ENCODE assay signal across 8 mouse cellular contexts in the genomic region with DNA sequence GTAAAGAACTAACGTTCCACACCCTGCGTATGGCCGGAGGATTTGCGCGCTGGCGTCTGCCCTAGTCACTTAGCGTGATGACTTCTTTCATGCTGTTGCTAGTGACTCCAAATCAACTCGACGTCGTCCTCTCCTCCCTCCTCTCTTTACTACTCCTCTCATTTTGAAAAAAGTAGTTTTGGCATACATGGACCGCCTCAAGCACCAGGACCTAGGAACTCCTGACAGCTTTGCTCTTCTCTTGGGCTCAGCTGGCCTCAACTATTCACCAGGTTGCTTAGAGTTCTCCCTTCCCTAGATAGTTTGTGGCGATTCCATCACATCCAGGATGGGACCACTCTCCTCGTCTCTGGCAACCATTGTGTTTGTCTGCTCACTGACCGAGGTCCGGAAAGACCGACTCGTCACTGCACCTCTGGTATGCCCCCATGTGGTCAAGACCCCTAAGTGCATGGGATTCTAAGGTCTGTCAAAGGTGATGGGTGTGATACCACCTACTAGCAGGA. TPM values are rescaled to one million over a fixed set of nuclear protein-coding genes. Genes with fewer than 3 reads are reported as not detected.
DNase-seq lines count a peak whose midpoint lies in the region; ATAC-seq and TF ChIP-seq lines count a peak whose summit lies in the region.

No protein-coding gene starts in this region.

- H3K27me3 ChIP-seq in C2C12 (ENCODE audit: control insufficient read depth, insufficient read depth, insufficient read length), result no peaks in the 10 kb centered on the region
- no peaks in the 10 kb centered on the region for H3K27me3 ChIP-seq in heart, embryonic 11.5 days (ENCODE audit: control insufficient read depth, insufficient read depth, low read length)
- H3K27me3 ChIP-seq in kidney, embryonic 15.5 days, result no peaks in the 10 kb centered on the region
- H3K27me3 ChIP-seq in liver, adult 2 months (ENCODE audit: control insufficient read depth, insufficient read depth, low read length), result no peaks in the 10 kb centered on the region

- peak overlapping the region; percentile 67; the same call in 1 of the 2 replicates for H3K9ac ChIP-seq in heart, embryonic 11.5 days (ENCODE audit: low read depth, low read length)
- H3K9ac ChIP-seq in kidney, embryonic 15.5 days, result peak overlapping the region; percentile 50
- H3K9ac ChIP-seq in liver, adult 2 months (ENCODE audit: low read depth, low read length), result peak overlapping the region; percentile 51

- H3K79me3 ChIP-seq in C2C12 (ENCODE audit: low read depth), result no peaks in the 10 kb centered on the region

- no peak for TF ChIP-seq CTCF in C2C12 (IDR thresholded peaks at IDR 0.05; ENCODE audit: control insufficient read depth, insufficient read depth, insufficient read length)
- peak; percentile 51 for TF ChIP-seq CTCF in bone marrow macrophage, adult 2 months (IDR thresholded peaks at IDR 0.05; ENCODE audit: low read depth, low read length)
- peak; percentile 73; the same call in 1 of the 2 replicates for TF ChIP-seq CTCF in embryonic fibroblast, embryonic 13.5 days (IDR thresholded peaks at IDR 0.05; ENCODE audit: borderline replicate concordance, insufficient read depth, low read length)
- peak; percentile 85 for TF ChIP-seq CTCF in liver, adult 2 months (IDR thresholded peaks at IDR 0.05; ENCODE audit: low read depth, low read length)

- peak; percentile 70 for DNase-seq in liver, adult 2 months (ENCODE audit: extremely low read depth, low read depth, low spot score)
- DNase-seq in spleen, postnatal 36 days (ENCODE audit: low spot score in 2 of 2), result peak; percentile 91 to 94

- H3K27ac ChIP-seq in bone marrow macrophage, adult 2 months (ENCODE audit: insufficient read depth, low read depth, low read length), result peak overlapping the region; percentile 47
- peak overlapping the region; percentile 59 for H3K27ac ChIP-seq in embryonic fibroblast, embryonic 13.5 days (ENCODE audit: insufficient read depth, low read length)
- H3K27ac ChIP-seq in heart, embryonic 11.5 days (ENCODE audit: low read depth, low read length), result peak overlapping the region; percentile 77
- peak overlapping the region; percentile 97 for H3K27ac ChIP-seq in kidney, embryonic 15.5 days
- peak overlapping the region; percentile 69 for H3K27ac ChIP-seq in liver, adult 2 months (replicated peaks; ENCODE audit: insufficient read depth, low read depth, low read length)

- peak overlapping the region; percentile 24 for H3K4me3 ChIP-seq in C2C12 (ENCODE audit: insufficient read depth, poor library complexity, severe bottlenecking)
- H3K4me3 ChIP-seq in bone marrow macrophage, adult 2 months (ENCODE audit: insufficient read depth, low read length), result peak overlapping the region; percentile 65
- H3K4me3 ChIP-seq in embryonic fibroblast, embryonic 13.5 days (ENCODE audit: insufficient read depth, low read length), result peak overlapping the region; percentile 59
- peak overlapping the region; percentile 85 for H3K4me3 ChIP-seq in heart, embryonic 11.5 days (ENCODE audit: low read depth, low read length)
- peak overlapping the region; percentile 87 for H3K4me3 ChIP-seq in kidney, embryonic 15.5 days (replicated peaks)
- H3K4me3 ChIP-seq in liver, adult 2 months (ENCODE audit: insufficient read depth, low read depth, low read length), result peak overlapping the region; percentile 49

- ATAC-seq in heart, embryonic 11.5 days (replicated peaks; ENCODE audit: insufficient number of reproducible peaks, low FRiP score, low TSS enrichment), result peak; percentile 23; the same call in 1 of the 2 replicates
- ATAC-seq in kidney, embryonic 15.5 days (replicated peaks; ENCODE audit: low FRiP score), result peak; percentile 38
- peak; percentile 60 for ATAC-seq in monocyte, adult 5-6 weeks (replicated peaks; ENCODE audit: insufficient number of reproducible peaks, low FRiP score, low TSS enrichment, poor library complexity, severe bottlenecking)

- no peaks in the 10 kb centered on the region for H3K79me2 ChIP-seq in C2C12 (ENCODE audit: control insufficient read depth, insufficient read depth)
- no peaks in the 10 kb centered on the region for H3K79me2 ChIP-seq in liver, adult 2 months (ENCODE audit: control insufficient read depth, insufficient read depth, low read length)

- H3ac ChIP-seq in C2C12 (ENCODE audit: control insufficient read depth, insufficient read length, low read depth), result peak overlapping the region; percentile 3

- H3K4me1 ChIP-seq in bone marrow macrophage, adult 2 months (ENCODE audit: control insufficient read depth, insufficient read depth, low read length), result peaks cover 12% of the 10 kb centered on the region
- no peaks in the 10 kb centered on the region for H3K4me1 ChIP-seq in embryonic fibroblast, embryonic 13.5 days (ENCODE audit: control insufficient read depth, insufficient read depth, low read length)
- H3K4me1 ChIP-seq in heart, embryonic 11.5 days (ENCODE audit: control insufficient read depth, insufficient read depth, low read length), result peaks cover 3% of the 10 kb centered on the region; the same call in 1 of the 2 replicates
- peaks cover 29% of the 10 kb centered on the region for H3K4me1 ChIP-seq in kidney, embryonic 15.5 days
- H3K4me1 ChIP-seq in liver, adult 2 months (ENCODE audit: control insufficient read depth, insufficient read depth, low read length), result peaks cover 6% of the 10 kb centered on the region; the same call in 1 of the 2 replicates

- H3K4me2 ChIP-seq in heart, embryonic 11.5 days, result peak overlapping the region; percentile 82
- peak overlapping the region; percentile 86 for H3K4me2 ChIP-seq in kidney, embryonic 15.5 days

- WGBS in heart, embryonic 11.5 days (ENCODE audit: insufficient replicate concordance), result under 1% methylated on average over 17 of the region's 17 CpGs
- under 1% methylated on average over 17 of the region's 17 CpGs for WGBS in kidney, embryonic 15.5 days
- under 1% methylated on average over 17 of the region's 17 CpGs for WGBS in liver, adult 2 months

- H3K9me3 ChIP-seq in heart, embryonic 11.5 days (replicated peaks; ENCODE audit: control insufficient read depth, low read length), result no peaks in the 10 kb centered on the region
- H3K9me3 ChIP-seq in kidney, embryonic 15.5 days (replicated peaks), result no peaks in the 10 kb centered on the region

- H3K36me3 ChIP-seq in C2C12 (ENCODE audit: control insufficient read depth, insufficient read depth), result no peaks in the 10 kb centered on the region
- no peaks in the 10 kb centered on the region for H3K36me3 ChIP-seq in heart, embryonic 11.5 days (ENCODE audit: control insufficient read depth, insufficient read depth, low read length)
- no peaks in the 10 kb centered on the region for H3K36me3 ChIP-seq in kidney, embryonic 15.5 days
- no peaks in the 10 kb centered on the region for H3K36me3 ChIP-seq in liver, adult 2 months (ENCODE audit: control insufficient read depth, insufficient read depth, low read length)

- TF ChIP-seq POLR2A in bone marrow macrophage, adult 2 months (IDR thresholded peaks at IDR 0.05; ENCODE audit: borderline replicate concordance, low read depth, low read length), result no peak
- peak; percentile 52 for TF ChIP-seq POLR2A in embryonic fibroblast, embryonic 13.5 days (IDR thresholded peaks at IDR 0.05; ENCODE audit: low read depth, low read length)
- TF ChIP-seq POLR2A in liver, adult 2 months (IDR thresholded peaks at IDR 0.05; ENCODE audit: extremely low read depth, insufficient read depth, low read length), result no peak

RNA-seq across cellular contexts. Expression of a gene that starts 13.2 kb away (rescaled TPM):
- not detected for polyA plus RNA-seq in C2C12 (2012; fragmentation: generic; extraction: Trizol)
- polyA plus RNA-seq in bone marrow macrophage, adult 2 months (2012; ENCODE audit: insufficient read depth, insufficient read length, missing spikeins), result not detected in 2 replicates
- not detected in 2 replicates for polyA plus RNA-seq in embryonic fibroblast, embryonic 13.5 days (2011; ENCODE audit: insufficient read length, low read depth, missing spikeins)
- not detected in 2 replicates for polyA plus RNA-seq in heart, embryonic 11.5 days (2014; fragmentation: Nextera tagmentation; extraction: Ambion mirVana)
- 0.09 TPM in 1 of 2 replicates, not detected in the other for polyA plus RNA-seq in kidney, embryonic 15.5 days (2015; fragmentation: Nextera tagmentation; extraction: Ambion mirVana)
- 0.07 and 0.09 TPM in 2 replicates for total RNA-seq in liver, adult 2 months (2014; rRNA removed)
- not detected in 2 replicates for polyA plus RNA-seq in liver, adult 2 months (2012; rRNA removed)
- 99.8 to 219 TPM (median 100 TPM) in 3 replicates for total RNA-seq in monocyte, adult 5-6 weeks (2017)

RNA-seq across cellular contexts. Expression of a gene that starts 13.2 kb away (rescaled TPM):
- polyA plus RNA-seq in C2C12 (2012; fragmentation: generic; extraction: Trizol), result not detected
- polyA plus RNA-seq in bone marrow macrophage, adult 2 months (2012; ENCODE audit: insufficient read depth, insufficient read length, missing spikeins), result not detected in 2 replicates
- polyA plus RNA-seq in embryonic fibroblast, embryonic 13.5 days (2011; ENCODE audit: insufficient read length, low read depth, missing spikeins), result not detected in 2 replicates
- polyA plus RNA-seq in heart, embryonic 11.5 days (2014; fragmentation: Nextera tagmentation; extraction: Ambion mirVana), result not detected in 2 replicates
- not detected in 2 replicates for polyA plus RNA-seq in kidney, embryonic 15.5 days (2015; fragmentation: Nextera tagmentation; extraction: Ambion mirVana)
- 0.37 TPM in 1 of 2 replicates, not detected in the other for total RNA-seq in liver, adult 2 months (2014; rRNA removed)
- not detected in 2 replicates for polyA plus RNA-seq in liver, adult 2 months (2012; rRNA removed)
- total RNA-seq in monocyte, adult 5-6 weeks (2017), result 0.57 TPM in 1 of 3 replicates, not detected in the others

RNA-seq across cellular contexts. Expression of a gene that starts 48.1 kb away (rescaled TPM):
- polyA plus RNA-seq in C2C12 (2012; fragmentation: generic; extraction: Trizol), result not detected
- 4.0 and 7.6 TPM in 2 replicates for polyA plus RNA-seq in bone marrow macrophage, adult 2 months (2012; ENCODE audit: insufficient read depth, insufficient read length, missing spikeins)
- not detected in 2 replicates for polyA plus RNA-seq in embryonic fibroblast, embryonic 13.5 days (2011; ENCODE audit: insufficient read length, low read depth, missing spikeins)
- not detected in 2 replicates for polyA plus RNA-seq in heart, embryonic 11.5 days (2014; fragmentation: Nextera tagmentation; extraction: Ambion mirVana)
- polyA plus RNA-seq in kidney, embryonic 15.5 days (2015; fragmentation: Nextera tagmentation; extraction: Ambion mirVana), result 0.15 and 0.16 TPM in 2 replicates
- 0.60 and 0.65 TPM in 2 replicates for total RNA-seq in liver, adult 2 months (2014; rRNA removed)
- 0.07 and 0.10 TPM in 2 replicates for polyA plus RNA-seq in liver, adult 2 months (2012; rRNA removed)
- total RNA-seq in monocyte, adult 5-6 weeks (2017), result 129 to 160 TPM (median 147 TPM) in 3 replicates

RNA-seq across cellular contexts. Expression of a gene that starts 50.3 kb away (rescaled TPM):
- not detected for polyA plus RNA-seq in C2C12 (2012; fragmentation: generic; extraction: Trizol)
- polyA plus RNA-seq in bone marrow macrophage, adult 2 months (2012; ENCODE audit: insufficient read depth, insufficient read length, missing spikeins), result not detected in 2 replicates
- not detected in 2 replicates for polyA plus RNA-seq in embryonic fibroblast, embryonic 13.5 days (2011; ENCODE audit: insufficient read length, low read depth, missing spikeins)
- not detected in 2 replicates for polyA plus RNA-seq in heart, embryonic 11.5 days (2014; fragmentation: Nextera tagmentation; extraction: Ambion mirVana)
- polyA plus RNA-seq in kidney, embryonic 15.5 days (2015; fragmentation: Nextera tagmentation; extraction: Ambion mirVana), result 0.17 and 0.22 TPM in 2 replicates
- total RNA-seq in liver, adult 2 months (2014; rRNA removed), result 0.74 and 1.1 TPM in 2 replicates
- polyA plus RNA-seq in liver, adult 2 months (2012; rRNA removed), result 0.13 and 0.17 TPM in 2 replicates
- total RNA-seq in monocyte, adult 5-6 weeks (2017), result 160 to 719 TPM (median 207 TPM) in 3 replicates

RNA-seq across cellular contexts. Expression of a gene that starts 51.6 kb away (rescaled TPM):
- polyA plus RNA-seq in C2C12 (2012; fragmentation: generic; extraction: Trizol), result not detected
- 1.4 and 1.5 TPM in 2 replicates for polyA plus RNA-seq in bone marrow macrophage, adult 2 months (2012; ENCODE audit: insufficient read depth, insufficient read length, missing spikeins)
- polyA plus RNA-seq in embryonic fibroblast, embryonic 13.5 days (2011; ENCODE audit: insufficient read length, low read depth, missing spikeins), result not detected in 2 replicates
- 0.69 and 0.73 TPM in 2 replicates for polyA plus RNA-seq in heart, embryonic 11.5 days (2014; fragmentation: Nextera tagmentation; extraction: Ambion mirVana)
- 0.68 TPM in 2 replicates for polyA plus RNA-seq in kidney, embryonic 15.5 days (2015; fragmentation: Nextera tagmentation; extraction: Ambion mirVana)
- total RNA-seq in liver, adult 2 months (2014; rRNA removed), result 1.1 and 3.3 TPM in 2 replicates
- polyA plus RNA-seq in liver, adult 2 months (2012; rRNA removed), result 0.15 and 0.31 TPM in 2 replicates
- 29.0 to 64.0 TPM (median 51.6 TPM) in 3 replicates for total RNA-seq in monocyte, adult 5-6 weeks (2017)

Comparison
In these comparisons a context has a peak if more than half of its experiments do, and no peak if none do; other contexts are left out.
1. Peak in every context shown above with its lines: DNase-seq, ATAC-seq, H3K4me3 ChIP-seq and H3K27ac ChIP-seq.
2. H3K4me3 ChIP-seq: peak in every context shown above with its lines; median percentile 87 in kidney, embryonic 15.5 days; 85 in heart, embryonic 11.5 days; 65 in bone marrow macrophage, adult 2 months; 59 in embryonic fibroblast, embryonic 13.5 days; 49 in liver, adult 2 months; 24 in C2C12.
3. H3K27ac ChIP-seq: peak in every context shown above with its lines; median percentile 97 in kidney, embryonic 15.5 days; 77 in heart, embryonic 11.5 days; 69 in liver, adult 2 months; 59 in embryonic fibroblast, embryonic 13.5 days; 47 in bone marrow macrophage, adult 2 months.